Mouse (Mus musculus): ENCODE measurements around the gene Krt13.

DNA sequence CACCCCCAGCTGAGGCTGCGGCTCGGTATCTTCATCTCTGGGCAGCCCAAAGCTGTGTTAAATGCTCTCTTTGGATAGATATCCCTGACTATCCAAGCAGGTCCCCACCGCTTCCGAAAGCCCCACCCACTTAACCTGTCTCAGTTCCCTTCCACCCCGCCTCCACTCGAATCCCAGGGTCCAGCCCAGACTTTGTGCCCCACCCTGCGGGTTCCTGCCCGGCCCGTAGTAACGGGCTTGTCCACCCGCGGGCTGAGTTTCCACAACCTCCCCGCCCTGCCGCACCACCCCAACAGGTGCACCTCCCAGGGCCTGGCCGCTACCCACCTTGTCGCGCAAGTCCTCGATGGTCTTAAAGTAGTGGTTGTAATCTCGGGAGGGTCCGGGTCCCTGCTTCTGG, 23.7 kb upstream of the Krt13 start:
- TF ChIP-seq CTCF (IDR thresholded peaks at IDR 0.05; ENCODE audit: low read depth) (no peak), EP300 (IDR thresholded peaks at IDR 0.05; ENCODE audit: low read depth) (no peak)
